ENCODE assay signal across 7 mouse cellular contexts in genomic region chr15:89498961-89499688, GRCm38 (mm10). TPM values are rescaled to one million over a fixed set of nuclear protein-coding genes. Genes with fewer than 3 reads are reported as not detected.
A peak's percentile ranks its signal among the peaks of the same experiment; 100 is the strongest.
DNase-seq lines count a peak whose midpoint lies in the region; ATAC-seq and TF ChIP-seq lines count a peak whose summit lies in the region.

Gene Shank3, plus strand, starts transcription at chr15:89499623.

- ATAC-seq in lung, embryonic 14.5 days (ENCODE audit: insufficient read depth): peak; percentile 33
- ATAC-seq in granulocyte monocyte progenitor cell, adult 5-6 weeks (replicated peaks; ENCODE audit: poor library complexity, severe bottlenecking): peak; percentile 33; the same call in 1 of the 2 replicates

- peak within 1 kb of the TSS; percentile 69; the same call in 1 of the 2 replicates for H3K27ac ChIP-seq in lung, embryonic 14.5 days (ENCODE audit: low read depth)

- TF ChIP-seq CTCF in lung, embryonic 14.5 days (IDR thresholded peaks at IDR 0.05; ENCODE audit: low read depth): no peak

- peak within 1 kb of the TSS; percentile 74 for H3K4me3 ChIP-seq in lung, embryonic 14.5 days (ENCODE audit: low read depth, low read length)

- peak within 1 kb of the TSS; percentile 94 for H3K4me2 ChIP-seq in lung, embryonic 14.5 days

- H3K9me3 ChIP-seq in lung, embryonic 14.5 days (ENCODE audit: low read depth, low read length): no peaks in the 10 kb centered on the region

- H3K27me3 ChIP-seq in lung, embryonic 14.5 days (ENCODE audit: insufficient read depth, low read length): peaks cover 22% of the 10 kb centered on the region

- peak within 1 kb of the TSS; percentile 72 for H3K9ac ChIP-seq in lung, embryonic 14.5 days

- H3K4me1 ChIP-seq in lung, embryonic 14.5 days (ENCODE audit: insufficient read depth): 0 out of 2 replicates have a peak, but pooled peaks cover 3% of the 10 kb centered on the region

- WGBS in lung, embryonic 14.5 days: under 1% methylated on average over 58 of the region's 72 CpGs

- DNase-seq in lung, embryonic 14.5 days: peak; percentile 45
- DNase-seq in lung, adult 18-20 months: no peak
- peak; percentile 48 to 56 for DNase-seq in cerebellum, postnatal 25 days
- DNase-seq in layer of hippocampus, postnatal 10 days (ENCODE audit: low spot score in 2 of 2): peak; percentile 53 to 59
- DNase-seq in mesoderm, embryonic 11.5 days (ENCODE audit: low read depth, low spot score): peak; percentile 36
- DNase-seq in thymus, postnatal 25 days: peak; percentile 49

- H3K36me3 ChIP-seq in lung, embryonic 14.5 days (ENCODE audit: insufficient read depth): peaks cover 12% of the 10 kb centered on the region; the same call in 1 of the 2 replicates

RNA-seq across cellular contexts. Expression of gene Shank3, which starts in this region (rescaled TPM):
- polyA plus RNA-seq in lung, embryonic 14.5 days (2014; fragmentation: Nextera tagmentation; extraction: Ambion mirVana): 3.2 and 3.9 TPM in 2 replicates
- 0.34 and 0.58 TPM in 2 replicates for total RNA-seq in granulocyte monocyte progenitor cell, adult 5-6 weeks (2014; fragmentation: Nextera tagmentation)
- total RNA-seq in granulocyte monocyte progenitor cell, adult 5-6 weeks (2017): 0.26 and 0.47 TPM in 2 replicates
- 100 to 1,000 TPM; 221 to 225 TPM for total RNA-seq in layer of hippocampus, postnatal 10 days (2021)

Comparison
In these comparisons a context has a peak if more than half of its experiments do, and no peak if none do; other contexts are left out.
1. RNA of gene Shank3 (total RNA-seq): 221 to 225 TPM in layer of hippocampus, postnatal 10 days; 0.26 to 0.58 TPM in granulocyte monocyte progenitor cell, adult 5-6 weeks; every median in the first group is over 100 times any median in the second.
2. DNase-seq: peak in lung, embryonic 14.5 days (single experiment), cerebellum, postnatal 25 days (2 of 2), layer of hippocampus, postnatal 10 days (2 of 2), mesoderm, embryonic 11.5 days (single experiment) and thymus, postnatal 25 days (single experiment); none in lung, adult 18-20 months (0 of 2).
3. Peak in ATAC-seq in granulocyte monocyte progenitor cell, adult 5-6 weeks; RNA of the gene not detected or under 1 TPM.